Mouse (Mus musculus): ENCODE data around the gene Chrdl1.

The Chrdl1 gene

DNA sequence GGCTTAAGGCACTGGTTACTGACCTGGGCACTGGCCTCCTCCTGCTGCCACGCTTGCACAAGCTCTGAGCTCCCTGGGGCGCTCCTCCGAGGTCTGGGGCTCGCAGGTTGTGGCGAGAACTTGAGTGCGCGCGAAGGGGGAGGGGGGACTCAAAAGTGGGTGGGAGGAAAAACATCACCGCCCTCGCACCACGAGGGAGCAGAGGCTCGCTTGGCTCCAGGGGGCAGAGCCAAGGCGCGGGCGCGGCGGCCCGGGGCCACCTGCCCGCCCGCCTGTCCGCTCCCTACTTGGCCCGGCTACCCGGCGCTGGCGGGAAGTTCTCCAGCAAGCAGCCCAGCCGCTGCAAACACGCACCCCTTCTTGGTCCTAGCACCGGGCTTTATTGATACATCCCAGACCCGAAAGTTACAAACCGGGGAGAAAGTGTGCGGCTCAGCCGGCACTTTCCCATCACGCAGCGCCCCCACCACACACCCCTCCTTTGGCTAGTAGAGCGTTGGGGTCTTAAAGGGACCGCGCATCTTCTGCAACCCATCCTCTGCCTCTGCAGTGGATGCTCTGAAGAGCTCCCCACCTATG is at the start of gene Chrdl1:
TSS of gene Chrdl1 (minus strand) at position 472 of the 579 bp plus-strand sequence.
- DNase-seq (ENCODE audit: low spot score in 2 of 2), result no peak

DNA sequence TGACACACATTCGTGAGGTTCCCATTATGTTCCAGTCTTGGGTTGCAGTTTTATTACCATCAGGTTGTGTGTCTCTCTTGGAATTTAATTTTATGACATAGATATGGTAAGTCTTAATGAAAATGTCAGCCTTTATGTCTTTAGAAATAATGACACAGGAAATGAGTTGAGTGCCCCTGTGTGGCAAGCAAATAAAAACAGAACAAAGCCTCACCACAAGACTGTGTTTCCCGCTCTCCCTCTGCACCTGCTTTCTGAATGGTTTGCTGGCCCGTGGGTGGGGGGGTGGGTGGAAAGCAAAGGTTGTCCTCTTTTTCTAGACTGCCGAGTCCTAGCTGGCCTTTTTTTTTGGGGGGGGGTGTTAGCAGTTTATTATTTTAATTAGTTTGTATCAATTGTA is 48.6 kb upstream of the Chrdl1 start:
- no peak for DNase-seq (ENCODE audit: low spot score in 2 of 2)

DNA sequence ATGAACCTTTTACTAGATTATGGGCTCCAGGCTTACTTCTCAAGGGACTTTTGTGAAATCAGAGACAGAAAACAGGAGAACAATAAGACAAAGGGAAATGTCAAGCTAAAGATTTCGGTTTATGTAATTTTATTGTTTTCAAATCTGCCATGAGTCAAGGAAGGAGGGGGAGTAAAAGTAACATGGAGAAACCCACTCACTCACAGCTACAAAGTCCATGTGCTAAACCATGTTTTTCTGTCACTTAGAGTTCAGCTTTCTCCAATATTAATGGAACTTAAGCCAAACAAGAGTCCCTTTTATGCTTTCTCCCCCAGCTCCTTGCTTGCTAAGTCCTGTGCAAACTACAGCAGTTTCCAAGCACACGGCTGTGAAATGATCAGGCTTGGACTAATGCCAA is 10.5 kb upstream of the Chrdl1 start:
- DNase-seq (ENCODE audit: low spot score in 2 of 2), result no peak

DNA sequence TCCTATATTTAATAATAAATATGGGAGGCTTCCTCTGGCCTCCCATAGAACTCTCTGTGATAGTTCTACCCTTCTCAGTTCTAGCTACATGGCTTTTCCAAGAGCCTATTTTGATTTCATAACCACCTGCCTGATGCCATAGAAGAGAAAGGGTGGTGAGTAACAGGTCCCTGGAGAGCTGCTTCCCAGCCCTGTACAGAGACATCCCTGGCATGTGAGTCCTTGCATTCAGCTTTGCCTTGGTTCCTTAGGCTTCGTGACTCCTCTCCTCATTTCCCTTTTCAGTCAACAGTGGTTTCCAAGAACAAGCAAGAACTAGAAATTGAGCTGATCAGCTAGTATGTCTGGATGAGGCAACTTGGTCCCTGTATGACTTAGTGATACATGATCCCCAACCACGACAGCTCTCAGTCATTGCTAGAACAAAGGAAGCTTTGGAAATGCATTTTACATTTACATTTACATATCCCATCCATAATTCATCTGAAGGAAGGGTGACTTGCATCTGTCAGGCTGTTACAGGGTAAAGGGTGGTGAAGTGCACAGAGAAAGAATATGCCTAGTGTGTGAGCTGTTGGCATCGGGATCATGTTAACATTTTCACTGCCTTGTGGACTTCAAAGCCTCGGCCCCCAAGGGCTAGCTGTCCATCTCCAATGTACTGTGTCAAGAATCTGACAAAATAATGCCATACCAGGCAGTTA is 27.7 kb downstream of the Chrdl1 start:
- no peak for DNase-seq (ENCODE audit: low spot score in 2 of 2)

DNA sequence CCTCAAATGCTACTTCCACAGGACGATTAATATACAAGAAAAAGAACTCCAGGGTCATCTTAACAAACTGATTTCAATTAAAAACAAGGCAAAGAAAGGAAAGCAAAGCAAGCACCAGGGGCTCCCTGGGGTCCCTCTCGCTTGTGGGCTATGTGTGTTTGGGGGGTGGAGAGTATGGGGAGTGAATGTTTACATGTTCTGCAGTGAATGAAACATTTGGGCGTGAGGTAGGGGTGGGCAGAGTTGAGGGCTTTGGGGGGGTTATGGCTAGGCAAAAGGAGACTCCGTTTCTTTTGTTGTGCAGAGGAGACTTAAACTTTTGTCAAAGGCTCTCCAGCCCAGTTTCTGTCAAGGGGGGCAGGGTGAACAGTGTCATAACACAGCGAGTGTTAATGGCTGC is 46.8 kb downstream of the Chrdl1 start:
- DNase-seq (ENCODE audit: low spot score in 2 of 2), result no peak

DNA sequence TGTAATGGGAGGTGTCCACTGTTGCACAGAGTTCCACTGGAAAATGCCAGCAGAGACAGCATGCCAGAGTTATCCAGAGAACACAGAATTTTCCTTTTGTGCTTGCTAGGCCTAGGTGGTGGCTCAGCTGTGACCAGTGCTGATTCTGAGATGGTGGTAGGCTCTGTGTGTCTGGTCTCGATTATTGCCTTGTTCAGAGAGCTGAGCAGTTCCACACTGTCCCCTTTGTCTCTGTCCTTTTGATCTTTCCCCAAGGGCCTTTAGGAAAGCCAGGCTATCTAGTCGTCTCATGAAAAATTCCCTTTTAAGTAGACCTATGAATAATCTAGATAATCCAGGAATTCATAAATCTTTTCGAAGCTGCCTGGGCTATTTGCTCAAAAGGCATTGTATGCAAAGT is 47.3 kb downstream of the Chrdl1 start:
- DNase-seq (ENCODE audit: low spot score in 2 of 2), result no peak

DNA sequence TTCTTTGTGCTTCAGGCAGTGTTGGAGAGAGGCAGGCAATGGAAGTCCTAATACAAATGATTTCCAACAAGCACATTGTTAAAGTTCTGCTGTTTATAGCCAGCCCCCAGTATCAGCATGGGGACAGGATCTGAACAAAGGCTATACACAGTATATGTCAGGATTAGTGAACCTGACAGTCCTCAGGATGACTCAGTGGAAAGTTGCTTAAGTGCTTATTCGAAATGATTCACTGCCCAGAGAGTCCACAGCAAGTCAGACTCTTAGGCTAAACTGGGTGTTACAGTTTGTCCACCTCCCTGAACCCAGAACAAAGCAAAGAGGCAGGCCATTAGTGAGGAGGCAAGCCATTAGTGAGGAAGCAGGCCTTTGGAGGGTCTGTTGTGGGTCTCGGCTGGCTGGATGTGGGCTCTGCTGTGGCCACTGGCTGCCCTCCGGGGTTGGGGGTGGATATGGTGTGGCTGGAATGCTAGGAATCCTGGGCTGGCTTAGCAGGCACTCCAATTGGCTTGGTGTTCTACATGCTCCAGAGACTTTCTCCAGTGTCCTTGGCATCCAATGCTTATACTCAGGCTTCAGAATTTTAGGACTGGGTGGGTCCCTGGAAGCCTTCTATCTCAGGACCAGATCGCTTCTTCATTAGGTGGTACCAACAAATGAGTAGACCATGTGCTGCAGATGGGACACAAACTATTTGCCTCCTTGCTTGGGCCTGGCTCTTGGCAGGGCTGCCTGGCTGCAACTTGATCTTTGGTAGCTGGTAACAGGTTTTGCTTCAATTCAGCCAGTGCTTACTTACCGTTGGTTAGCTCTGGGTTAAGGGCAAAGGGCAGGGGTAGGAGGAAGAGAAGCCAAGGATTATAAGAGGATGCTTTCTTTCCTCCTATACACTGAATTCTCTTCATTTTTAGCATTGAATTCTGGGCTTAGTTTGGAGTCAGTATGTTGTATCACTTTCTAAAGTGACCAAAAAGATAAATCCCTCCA is 49.3 kb downstream of the Chrdl1 start:
- DNase-seq (ENCODE audit: low spot score in 2 of 2), result no peak

DNA sequence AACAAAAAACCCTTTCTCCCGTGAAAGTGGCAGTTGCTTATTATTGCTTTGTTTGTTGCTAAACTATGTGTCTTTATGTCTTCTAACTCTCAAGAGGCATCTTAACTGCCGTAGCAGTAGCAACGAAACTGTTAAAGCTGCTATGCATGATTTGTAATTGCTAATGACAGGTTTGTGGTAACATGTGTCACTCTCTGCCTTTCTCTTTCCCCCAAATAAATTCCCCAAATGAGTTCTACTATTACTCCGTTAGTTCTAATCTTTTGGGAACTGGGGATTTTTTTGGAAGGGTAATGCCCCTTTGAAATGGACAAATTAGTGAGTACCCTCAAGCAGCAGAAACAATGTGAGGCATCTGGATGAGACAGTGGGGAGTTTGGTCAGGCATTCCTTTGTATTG is 55.9 kb downstream of the Chrdl1 start:
- DNase-seq (ENCODE audit: low spot score in 2 of 2), result no peak

DNA sequence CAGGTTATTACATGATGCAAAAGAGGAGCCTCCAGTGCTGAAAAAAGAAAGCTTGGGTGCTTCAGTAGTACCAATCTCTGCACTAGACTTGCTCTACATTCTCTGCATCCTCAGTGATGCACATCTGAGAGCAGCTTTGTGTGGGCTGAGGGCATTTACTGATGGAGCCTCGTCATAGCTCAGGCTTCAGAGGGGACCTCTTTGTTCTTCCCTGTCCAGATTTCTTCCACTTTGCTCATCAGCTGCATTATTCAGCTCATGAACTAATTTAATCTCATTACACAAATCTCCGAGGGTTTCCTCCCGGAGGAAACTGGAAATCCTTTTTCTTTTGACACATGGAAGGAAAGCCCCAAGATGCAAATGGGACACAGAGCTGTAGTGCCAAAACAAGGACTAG is 56.5 kb downstream of the Chrdl1 start:
- DNase-seq (ENCODE audit: low spot score in 2 of 2), result no peak

DNA sequence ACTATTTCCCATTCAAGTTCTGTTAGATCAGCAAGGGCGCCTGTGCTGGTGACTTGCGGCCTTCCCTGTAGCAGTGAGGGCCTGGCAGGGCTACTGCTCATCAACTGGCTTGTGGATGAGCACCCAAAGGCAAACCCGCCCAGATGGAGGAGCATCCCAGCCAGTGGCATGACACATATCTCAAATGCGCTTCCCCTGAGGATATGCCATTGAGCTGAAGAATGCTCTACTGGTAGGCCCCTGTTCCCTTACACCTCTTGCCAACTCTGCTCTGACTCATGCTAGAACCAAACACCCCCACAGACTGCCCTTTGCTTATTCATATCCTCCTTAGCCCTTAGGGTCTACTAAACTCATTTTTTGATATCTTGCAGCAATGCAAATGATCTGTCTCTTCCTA is 57.4 kb downstream of the Chrdl1 start:
- DNase-seq (ENCODE audit: low spot score in 2 of 2), result no peak

DNA sequence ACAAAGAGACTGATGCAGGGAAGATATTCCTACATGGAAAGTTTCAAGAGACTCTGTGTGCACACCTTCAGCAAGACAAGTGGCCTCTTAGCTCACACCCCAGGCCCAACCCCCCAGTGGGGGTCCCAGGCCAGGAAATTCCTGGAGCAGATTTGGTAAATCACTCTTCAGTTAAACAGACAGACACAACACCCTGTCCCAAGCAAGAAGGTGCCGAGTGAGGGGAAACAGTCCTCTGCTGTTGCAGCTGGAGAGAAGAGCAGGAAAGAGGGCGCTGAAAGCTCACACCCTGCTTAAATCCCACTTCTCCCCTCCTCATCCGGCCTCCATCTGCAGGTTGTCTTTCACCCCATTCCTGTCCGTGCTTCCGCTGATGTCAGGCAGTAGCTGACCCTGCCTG is 58.2 kb downstream of the Chrdl1 start:
- DNase-seq (ENCODE audit: low spot score in 2 of 2), result no peak

DNA sequence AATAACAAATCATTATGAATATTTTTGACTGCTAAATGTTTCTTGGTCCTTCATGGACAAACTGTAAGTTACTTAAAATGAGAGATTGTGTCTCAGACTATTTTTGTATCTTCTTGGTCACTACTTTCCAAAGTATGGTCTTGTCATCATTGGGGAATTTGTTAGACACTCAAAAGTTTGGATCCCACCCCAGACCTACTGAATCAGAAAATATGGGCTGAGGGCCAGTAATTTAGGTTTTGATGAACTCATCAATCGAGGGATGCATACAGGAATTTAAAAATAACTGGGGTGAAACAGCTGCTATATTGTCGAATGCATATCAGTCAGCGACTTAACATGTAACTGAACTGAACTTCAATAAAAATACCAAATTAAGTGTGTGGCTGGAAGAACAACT is 80.9 kb downstream of the Chrdl1 start:
- DNase-seq (ENCODE audit: low spot score in 2 of 2), result no peak

DNA sequence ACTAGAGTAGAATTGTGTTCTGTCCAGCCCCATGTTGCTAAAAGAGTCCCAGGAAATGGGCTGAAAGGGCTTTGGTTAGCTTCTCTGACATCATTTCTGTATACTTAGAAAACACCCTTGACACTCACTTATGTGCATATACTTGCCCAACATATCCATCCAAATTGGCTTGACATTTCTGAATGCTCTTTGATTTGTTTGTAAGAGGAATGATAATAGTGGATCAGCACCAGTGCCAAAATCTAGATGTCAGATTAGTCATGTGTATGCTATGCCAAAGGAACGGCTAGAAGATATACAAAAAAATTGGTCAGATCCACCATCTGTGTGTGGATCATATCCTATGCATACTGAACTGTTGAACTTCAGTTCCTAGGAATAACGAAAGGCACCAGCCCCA is 99.3 kb downstream of the Chrdl1 start:
- no peak for DNase-seq (ENCODE audit: low spot score in 2 of 2)

DNA sequence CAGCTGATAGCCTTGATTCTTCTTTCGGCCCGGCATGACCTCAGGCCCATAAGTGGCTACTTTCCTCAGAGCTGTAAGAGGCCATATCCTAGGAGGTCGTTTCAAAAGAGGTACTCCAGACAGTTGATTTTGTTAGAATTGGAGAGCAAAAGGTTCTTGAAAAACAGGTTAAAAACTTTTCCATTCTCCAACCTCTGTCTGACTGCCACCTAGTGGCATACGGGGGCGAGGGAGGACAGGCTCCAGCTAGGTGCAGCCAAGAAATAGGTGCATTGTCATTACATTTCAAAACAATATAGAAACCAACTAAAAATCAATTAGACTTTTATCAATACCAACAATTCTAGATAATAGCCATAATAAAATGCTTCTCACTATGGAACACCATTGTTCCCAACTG is 118.9 kb downstream of the Chrdl1 start:
- DNase-seq (ENCODE audit: low spot score in 2 of 2), result no peak

DNA sequence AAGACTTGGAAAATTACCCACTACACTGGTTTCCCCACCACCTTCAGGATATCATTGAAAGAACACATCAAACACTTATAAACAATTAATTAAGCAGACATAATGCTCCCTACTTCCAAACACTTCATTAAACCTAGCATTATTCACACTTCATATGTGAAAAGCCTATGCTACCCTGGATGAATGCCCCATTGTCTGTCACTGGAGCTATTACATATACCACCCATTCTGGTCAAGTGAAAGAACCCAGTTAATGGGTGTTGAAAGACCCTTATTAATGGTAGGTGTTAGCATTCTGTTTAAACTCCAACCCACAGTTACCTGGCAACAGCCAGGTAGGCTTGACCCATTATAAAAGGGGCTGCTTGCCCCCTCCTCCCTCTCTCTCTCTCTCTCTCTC is 143.4 kb downstream of the Chrdl1 start:
- DNase-seq (ENCODE audit: low spot score in 2 of 2), result no peak
